Mouse (Mus musculus) testis, adult 2 months (tissue): ENCODE measurements around the gene Ctnnd2. TPM values are rescaled to one million over a fixed set of nuclear protein-coding genes. Genes with fewer than 3 reads are reported as not detected.

Experiments used
- H3K27ac ChIP-seq: fragments of 200-500 bp; 2 replicates; pipeline ENCODE4 v1.5.1; 2012; ENCODE audit warnings: low read depth, low read length; ENCODE audit not compliant: control insufficient read depth, insufficient read depth
- H3K27me3 ChIP-seq: fragments of 200-500 bp; 2 replicates; pipeline ENCODE4 v1.6.1; 2012; ENCODE audit warnings: mild to moderate bottlenecking, low read length, moderate library complexity; ENCODE audit not compliant: control insufficient read depth, insufficient read depth
- H3K36me3 ChIP-seq: fragments of 200-500 bp; 2 replicates; pipeline ENCODE4 v1.6.1; 2012; ENCODE audit warnings: mild to moderate bottlenecking, low read length; ENCODE audit not compliant: control insufficient read depth, insufficient read depth
- H3K4me1 ChIP-seq: fragments of 200-500 bp; 2 replicates; pipeline ENCODE4 v1.6.1; 2012; ENCODE audit warnings: low read length; ENCODE audit not compliant: control insufficient read depth, insufficient read depth
- H3K4me3 ChIP-seq: fragments of 200-500 bp; 2 replicates; pipeline ENCODE4 v1.5.1; 2012; ENCODE audit warnings: low read depth, mild to moderate bottlenecking, low read length, moderate library complexity, mixed read lengths; ENCODE audit not compliant: control insufficient read depth
- CTCF ChIP-seq: fragments of 200-500 bp; IDR thresholded peaks from 2 replicates; pipeline ENCODE4 v1.5.1; 2012; ENCODE audit warnings: low read depth, mild to moderate bottlenecking, inconsistent platforms, low read length, moderate library complexity; ENCODE audit not compliant: control insufficient read depth, insufficient read depth, insufficient replicate concordance
- POLR2A ChIP-seq: fragments of 200-500 bp; IDR thresholded peaks from 2 replicates; pipeline ENCODE4 v1.6.1; 2012; ENCODE audit warnings: low read depth, mild to moderate bottlenecking, inconsistent platforms, low read length, moderate library complexity; ENCODE audit not compliant: control insufficient read depth
- polyA plus RNA-seq: library from polyadenylated mRNA; depleted of rRNA; stranded (reverse); fragments of >200 nt; gene quantifications from 2 replicates; pipeline ENCODE4 v1.2.3, GENCODE M21; 2012

Gene Ctnnd2
- polyA plus RNA-seq, 1 experiment = 3.8 TPM

GRCm38 (mm10) chr15:30364491-30364890 lies 192.1 kb downstream of the Ctnnd2 start:
- TF ChIP-seq CTCF (no peak), POLR2A (no peak)
- Histone ChIP-seq H3K27ac (no peak overlapping the region), H3K27me3 (no peaks in the 10 kb centered on the region), H3K4me3 (no peak overlapping the region), H3K36me3 (no peaks in the 10 kb centered on the region), H3K4me1 (no peaks in the 10 kb centered on the region)

DNA sequence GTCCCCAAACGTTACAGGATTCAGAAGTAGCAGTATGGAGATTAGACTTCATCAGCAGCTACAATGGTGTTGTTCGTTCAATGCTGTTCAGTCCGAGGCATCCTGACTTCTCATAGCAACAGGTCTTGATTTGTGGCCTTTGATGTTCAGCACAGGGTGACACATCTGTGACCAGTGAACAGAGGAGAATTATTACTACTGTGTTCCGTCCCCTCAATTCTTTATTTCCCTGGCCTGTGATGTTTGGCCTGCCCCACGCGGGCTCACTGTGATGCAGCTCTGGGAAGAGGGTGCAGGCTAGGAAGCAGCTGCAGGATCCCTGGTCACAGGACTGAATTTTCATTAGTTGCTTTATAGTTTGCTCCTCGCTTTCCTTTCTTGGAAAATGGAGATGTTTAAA lies 197.6 kb downstream of the Ctnnd2 start:
- Histone ChIP-seq H3K27me3 (no peaks in the 10 kb centered on the region), H3K36me3 (no peaks in the 10 kb centered on the region), H3K27ac (no peak overlapping the region), H3K4me3 (no peak overlapping the region), H3K4me1 (no peaks in the 10 kb centered on the region)
- no peak for TF ChIP-seq CTCF
- TF ChIP-seq POLR2A = no peak

DNA sequence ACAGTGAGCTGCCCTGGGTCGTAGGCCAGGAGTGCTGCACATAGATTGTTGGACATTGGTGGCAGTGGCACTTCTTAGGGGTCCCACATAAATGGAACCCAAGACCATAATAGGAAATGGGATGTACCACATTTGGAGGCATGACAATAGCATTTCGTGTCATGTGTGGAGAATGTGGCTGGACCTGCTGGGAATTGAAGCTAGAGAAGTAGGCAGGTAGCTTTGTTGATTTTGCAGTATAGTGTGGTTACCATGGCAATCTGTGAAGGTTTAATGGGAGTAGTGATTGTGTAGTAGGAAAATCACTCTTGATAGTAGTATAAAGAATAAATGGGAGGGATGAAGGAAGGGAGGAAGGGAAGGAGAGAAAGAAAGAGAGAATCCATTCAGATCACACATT lies 198.8 kb downstream of the Ctnnd2 start:
- H3K27ac ChIP-seq = no peak overlapping the region
- H3K27me3 ChIP-seq = no peaks in the 10 kb centered on the region
- no peaks in the 10 kb centered on the region for H3K4me1 ChIP-seq
- no peaks in the 10 kb centered on the region for H3K36me3 ChIP-seq
- H3K4me3 ChIP-seq = no peak overlapping the region
- no peak for TF ChIP-seq CTCF
- TF ChIP-seq POLR2A = no peak

- TF ChIP-seq POLR2A = no peak
- TF ChIP-seq CTCF = no peak
- no peaks in the 10 kb centered on the region for H3K4me1 ChIP-seq
- H3K4me3 ChIP-seq = no peak overlapping the region
- no peak overlapping the region for H3K27ac ChIP-seq
- H3K27me3 ChIP-seq = no peaks in the 10 kb centered on the region
- no peaks in the 10 kb centered on the region for H3K36me3 ChIP-seq
Measured at GRCm38 (mm10) chr15:30373654-30374215, 201.3 kb downstream of the Ctnnd2 start.

DNA sequence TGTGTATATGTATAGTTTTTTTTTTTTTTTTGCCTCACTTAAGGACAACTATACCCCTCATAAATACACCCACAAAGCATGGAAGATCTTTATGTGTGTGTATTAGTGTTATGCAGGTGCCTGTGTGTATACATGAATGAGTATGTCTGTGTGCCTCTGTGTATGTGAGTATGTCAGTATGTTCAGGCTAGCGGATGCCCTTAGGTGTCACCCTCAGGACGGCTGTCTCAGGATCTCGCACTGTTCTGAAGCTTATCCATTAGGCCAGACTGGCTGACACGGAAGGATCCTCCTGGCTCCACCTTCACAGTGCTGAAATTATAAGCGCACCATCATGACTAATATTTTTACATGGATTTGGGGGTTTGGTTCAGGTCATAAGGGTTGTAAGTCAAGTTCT lies 202.5 kb downstream of the Ctnnd2 start:
- Histone ChIP-seq H3K4me1 (no peaks in the 10 kb centered on the region), H3K27ac (no peak overlapping the region), H3K36me3 (no peaks in the 10 kb centered on the region), H3K27me3 (no peaks in the 10 kb centered on the region), H3K4me3 (no peak overlapping the region)
- no peak for TF ChIP-seq POLR2A
- TF ChIP-seq CTCF = no peak

DNA sequence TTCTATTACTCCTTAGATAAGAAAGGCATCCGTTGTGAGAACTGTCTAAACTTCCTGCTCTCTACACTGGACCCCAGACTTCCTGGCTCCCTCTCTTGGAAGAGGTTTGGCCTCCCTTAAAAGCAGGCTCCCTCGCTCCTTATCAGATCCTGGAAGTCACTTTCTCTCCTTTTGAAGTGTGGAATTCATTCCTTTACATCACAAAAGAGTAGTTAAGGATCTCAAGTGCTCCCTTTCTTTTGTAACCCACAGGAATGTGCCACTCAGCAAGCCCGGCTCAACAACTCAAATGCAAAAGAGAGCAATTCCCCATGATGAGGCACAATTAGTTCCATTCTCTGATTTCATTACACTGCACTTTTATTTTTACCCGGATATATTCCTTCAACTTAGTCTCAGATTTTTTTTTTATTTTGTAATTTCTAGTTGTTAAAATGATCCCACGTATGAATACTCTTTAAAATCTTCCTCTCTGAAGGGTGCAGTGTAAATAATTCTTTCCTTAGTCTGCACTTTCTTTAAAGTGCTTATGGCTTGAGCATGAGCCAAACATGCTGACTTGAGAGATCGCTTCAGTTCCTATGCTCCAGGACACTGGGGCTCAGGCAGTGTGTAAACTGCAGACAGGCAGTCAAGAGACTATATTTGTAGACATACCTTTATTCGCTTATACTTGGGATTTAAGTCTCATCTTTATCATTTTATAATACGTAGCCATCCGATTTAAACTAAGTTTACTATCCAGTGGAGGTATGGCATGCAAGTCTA lies 210.9 kb downstream of the Ctnnd2 start:
- TF ChIP-seq CTCF = no peak
- no peak for TF ChIP-seq POLR2A
- no peaks in the 10 kb centered on the region; the same call in 1 of the 2 replicates for H3K4me1 ChIP-seq
- no peaks in the 10 kb centered on the region for H3K36me3 ChIP-seq
- H3K4me3 ChIP-seq = no peak overlapping the region
- no peak overlapping the region for H3K27ac ChIP-seq
- no peaks in the 10 kb centered on the region for H3K27me3 ChIP-seq

DNA sequence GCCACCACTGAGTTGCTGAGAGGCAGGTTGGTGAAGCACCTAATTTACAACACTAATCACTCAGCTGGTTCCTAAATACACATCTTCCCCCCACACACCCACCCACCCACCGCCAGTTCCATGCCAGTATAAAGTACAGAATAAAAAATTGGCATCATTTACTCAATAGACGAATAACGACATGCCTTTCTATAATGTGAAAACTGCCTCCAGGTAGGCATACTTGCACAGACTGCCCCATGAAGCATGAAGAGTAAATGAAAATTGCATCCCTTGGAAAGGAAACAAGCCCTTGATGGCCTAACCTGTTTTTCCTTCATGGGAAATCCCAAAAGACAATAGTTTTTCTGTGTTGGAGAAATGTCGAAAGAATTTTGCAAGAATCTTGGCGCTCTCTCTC lies 212.0 kb downstream of the Ctnnd2 start:
- H3K4me1 ChIP-seq = no peaks in the 10 kb centered on the region; the same call in 1 of the 2 replicates
- TF ChIP-seq POLR2A (no peak), CTCF (no peak)
- no peak overlapping the region for H3K27ac ChIP-seq
- H3K36me3 ChIP-seq = no peaks in the 10 kb centered on the region
- H3K4me3 ChIP-seq = no peak overlapping the region
- H3K27me3 ChIP-seq = no peaks in the 10 kb centered on the region
